Mouse (Mus musculus) right cerebral cortex, adult 2 months (tissue): ENCODE measurements around the gene Ccdc142.
A peak's percentile ranks its signal among the peaks of the same experiment; 100 is the strongest.

Experiments
- DNase-seq, 2 experiments: peaks; one replicate each; pipeline ENCODE4 v3.0.0; 2021 to 2022; ENCODE audit warnings: low spot score in 2 of 2

Gene Ccdc142

DNA sequence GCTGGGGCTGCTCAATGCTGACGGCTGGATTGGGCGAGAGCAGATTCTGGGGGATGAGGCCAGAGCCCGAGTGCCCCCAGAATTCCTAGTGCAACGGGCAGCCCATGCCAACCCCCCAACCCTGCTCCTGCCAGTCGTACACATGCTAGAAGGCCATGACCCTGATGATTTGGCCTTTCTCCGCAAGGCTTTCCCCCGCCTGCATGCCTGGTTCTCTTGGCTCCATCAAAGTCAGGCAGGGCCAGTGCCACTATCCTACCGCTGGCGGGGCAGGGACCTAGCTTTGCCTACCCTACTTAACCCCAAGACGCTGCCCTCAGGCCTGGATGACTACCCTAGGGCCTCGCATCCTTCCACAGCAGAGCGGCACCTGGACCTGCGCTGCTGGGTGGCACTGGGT, 16.2 kb downstream of the Ccdc142 start:
- DNase-seq, result no peak

DNA sequence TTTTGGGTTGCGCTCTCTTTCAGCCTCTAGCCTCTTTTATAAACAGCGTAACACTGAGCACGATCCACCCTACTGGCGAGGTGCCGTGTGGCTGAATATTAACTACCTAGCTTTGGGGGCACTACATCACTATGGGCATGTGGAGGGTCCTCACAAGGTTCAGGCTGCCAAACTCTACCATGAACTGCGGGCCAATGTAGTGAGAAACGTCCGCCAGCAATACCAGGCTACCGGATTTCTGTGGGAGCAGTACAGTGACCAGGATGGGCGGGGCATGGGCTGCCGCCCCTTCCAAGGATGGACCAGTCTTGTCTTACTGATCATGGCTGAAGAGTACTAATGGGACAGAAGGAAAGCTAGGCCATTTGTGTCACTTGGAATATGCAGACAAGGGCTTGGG, 17.0 kb downstream of the Ccdc142 start:
- DNase-seq, result no peak

DNA sequence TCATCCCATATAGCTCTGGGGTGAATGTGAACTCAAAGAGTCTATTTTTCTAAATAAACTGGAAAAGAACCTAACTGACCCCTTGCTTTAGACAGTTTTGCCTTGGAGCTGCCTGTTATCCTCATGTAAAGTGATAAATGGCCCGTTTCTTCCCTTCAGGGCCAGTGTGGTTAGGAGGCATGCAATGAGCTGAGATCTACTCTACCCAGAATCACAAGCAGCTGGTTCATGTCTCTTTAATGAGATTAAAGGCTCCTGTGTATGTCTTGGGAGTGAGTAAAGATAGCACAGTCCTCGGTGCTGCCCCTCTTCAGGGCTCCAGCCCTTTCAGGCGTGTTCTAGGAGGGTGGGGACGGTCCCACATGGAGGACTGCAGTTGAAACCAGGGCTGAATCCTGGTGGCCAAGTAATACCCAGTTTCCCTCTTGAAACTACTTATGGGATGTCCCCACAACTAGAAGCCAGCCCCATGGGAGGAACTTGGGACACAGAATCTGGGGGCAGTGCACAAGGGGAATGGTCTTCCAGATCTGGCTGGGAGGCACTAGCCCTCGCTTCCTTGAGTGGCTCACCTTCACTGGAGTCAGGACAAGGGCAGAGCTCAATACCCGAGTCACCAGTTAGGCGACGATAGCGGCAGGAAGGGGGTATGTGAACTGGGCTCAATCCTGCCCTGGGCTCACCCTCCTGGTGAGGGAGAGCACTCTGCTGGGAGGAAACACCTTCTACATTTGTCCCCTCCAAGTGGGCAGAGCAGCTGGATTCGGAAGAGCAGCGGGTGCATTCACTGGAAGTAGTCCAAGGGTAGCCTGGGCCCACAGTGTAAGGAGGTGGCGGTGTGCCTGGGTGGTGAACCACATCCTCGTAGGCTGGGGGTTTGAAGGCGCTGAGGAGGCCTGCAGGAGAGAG, 17.7 kb downstream of the Ccdc142 start:
- no peak for DNase-seq

GRCm38 (mm10) chr6:83119734-83120051, 18.3 kb downstream of the Ccdc142 start:
- DNase-seq, result no peak

DNA sequence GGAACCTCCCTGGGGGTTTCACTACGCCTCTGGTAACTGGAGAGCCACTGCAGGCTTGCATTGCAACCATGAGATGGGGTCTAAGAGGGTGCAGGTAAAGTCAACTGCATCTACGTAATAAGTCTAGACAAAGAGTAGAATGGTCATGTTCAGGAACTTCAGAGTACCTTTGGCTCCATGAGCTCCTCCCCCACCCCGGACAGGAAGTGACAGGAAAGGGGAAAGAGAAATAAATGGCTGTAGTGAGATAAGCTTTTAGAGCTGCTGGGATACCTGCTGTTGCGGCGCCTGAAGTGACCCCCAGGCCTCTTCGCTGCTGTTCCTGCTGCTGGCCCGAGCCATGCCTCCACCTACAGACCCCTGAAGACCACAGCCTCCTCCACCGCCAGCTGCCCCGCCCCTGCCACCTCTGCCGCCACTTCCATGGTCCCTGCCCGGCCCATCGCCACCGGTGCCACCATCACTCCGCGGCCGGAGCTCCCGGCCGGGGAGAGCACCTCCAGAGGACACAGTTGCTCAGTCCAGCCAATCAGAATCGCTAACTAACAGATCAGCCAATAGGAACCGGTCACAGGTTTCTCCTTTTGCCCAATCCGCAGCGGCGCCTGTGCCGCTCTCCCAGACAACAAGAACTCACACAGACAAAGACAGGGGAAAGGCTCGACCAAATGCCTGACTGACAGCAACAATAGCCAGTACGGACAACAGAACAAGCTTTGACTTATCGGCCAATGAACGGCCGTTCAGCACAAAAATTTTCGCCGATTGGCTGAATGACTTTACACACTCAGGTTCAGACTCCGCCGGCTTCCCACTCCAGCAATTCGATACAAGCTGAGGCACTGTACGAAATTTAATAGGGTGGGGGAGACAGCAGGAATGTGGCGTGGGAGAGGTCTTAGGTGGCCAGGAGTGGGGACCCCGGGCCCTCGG, 19.8 kb downstream of the Ccdc142 start, which contains the start of gene Wbp1:
Gene Wbp1 (minus strand): TSS at position 630 of the 933 bp plus-strand sequence.
- peak; percentile 97 for DNase-seq

GRCm38 (mm10) chr6:83121863-83122710, 20.7 kb downstream of the Ccdc142 start:
- DNase-seq, result peak; percentile 11 to 29

GRCm38 (mm10) chr6:83122961-83123360, 21.6 kb downstream of the Ccdc142 start:
- DNase-seq, result no peak

GRCm38 (mm10) chr6:83124851-83125312, 23.5 kb downstream of the Ccdc142 start:
- DNase-seq, result peak; percentile 89 to 90

DNA sequence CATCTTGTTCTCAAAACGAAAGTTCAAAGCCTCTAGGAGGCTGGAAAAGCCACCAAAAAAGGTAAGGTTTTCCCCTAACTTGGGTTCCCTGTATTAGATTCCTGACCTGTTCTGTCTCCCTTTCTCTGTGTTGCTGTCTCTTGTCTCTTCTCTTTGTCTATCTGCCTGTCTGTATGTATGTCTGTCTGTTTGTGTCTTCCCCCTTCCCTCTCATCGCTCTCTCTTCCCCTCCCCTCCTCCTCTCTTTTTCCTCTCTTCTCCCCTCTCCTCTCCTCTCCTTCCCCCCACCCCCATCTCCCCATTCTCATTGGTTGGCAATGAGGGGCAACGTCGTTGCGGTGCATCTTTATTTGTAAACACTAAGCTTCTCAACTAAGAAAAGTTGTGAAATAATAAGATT, 23.9 kb downstream of the Ccdc142 start, which contains the start of gene Ino80b:
Gene Ino80b (minus strand): TSS at position 101 of the 400 bp plus-strand sequence.
- no peak for DNase-seq

GRCm38 (mm10) chr6:83127419-83127818, 26.0 kb downstream of the Ccdc142 start:
- no peak for DNase-seq

DNA sequence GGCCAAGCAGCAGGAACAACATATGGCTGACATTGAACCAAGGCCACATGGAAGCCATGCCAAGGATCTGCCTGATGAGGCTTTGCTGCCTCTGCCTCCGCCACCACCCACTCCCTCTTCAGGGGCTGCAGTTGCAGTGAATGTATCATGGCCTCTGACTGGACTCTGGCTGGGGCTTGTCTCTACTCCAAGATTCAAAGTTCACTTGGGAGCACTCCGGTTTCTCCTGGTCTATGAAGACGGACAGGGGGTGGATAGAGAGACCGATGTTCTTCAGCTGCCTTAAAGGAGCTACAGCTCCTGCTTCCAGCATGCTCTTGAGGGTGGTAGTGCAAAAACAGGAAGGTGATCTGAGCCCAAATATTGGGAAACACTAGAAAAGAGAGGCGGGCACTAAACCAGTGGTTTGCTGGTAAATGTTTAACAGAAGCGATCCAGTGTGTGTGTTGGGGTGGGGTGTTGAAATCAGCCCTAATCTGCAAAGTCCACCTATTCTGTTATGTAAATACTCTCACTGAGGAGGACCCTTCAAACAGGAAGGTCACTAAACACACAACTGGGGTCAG, 30.2 kb downstream of the Ccdc142 start:
- no peak for DNase-seq

DNA sequence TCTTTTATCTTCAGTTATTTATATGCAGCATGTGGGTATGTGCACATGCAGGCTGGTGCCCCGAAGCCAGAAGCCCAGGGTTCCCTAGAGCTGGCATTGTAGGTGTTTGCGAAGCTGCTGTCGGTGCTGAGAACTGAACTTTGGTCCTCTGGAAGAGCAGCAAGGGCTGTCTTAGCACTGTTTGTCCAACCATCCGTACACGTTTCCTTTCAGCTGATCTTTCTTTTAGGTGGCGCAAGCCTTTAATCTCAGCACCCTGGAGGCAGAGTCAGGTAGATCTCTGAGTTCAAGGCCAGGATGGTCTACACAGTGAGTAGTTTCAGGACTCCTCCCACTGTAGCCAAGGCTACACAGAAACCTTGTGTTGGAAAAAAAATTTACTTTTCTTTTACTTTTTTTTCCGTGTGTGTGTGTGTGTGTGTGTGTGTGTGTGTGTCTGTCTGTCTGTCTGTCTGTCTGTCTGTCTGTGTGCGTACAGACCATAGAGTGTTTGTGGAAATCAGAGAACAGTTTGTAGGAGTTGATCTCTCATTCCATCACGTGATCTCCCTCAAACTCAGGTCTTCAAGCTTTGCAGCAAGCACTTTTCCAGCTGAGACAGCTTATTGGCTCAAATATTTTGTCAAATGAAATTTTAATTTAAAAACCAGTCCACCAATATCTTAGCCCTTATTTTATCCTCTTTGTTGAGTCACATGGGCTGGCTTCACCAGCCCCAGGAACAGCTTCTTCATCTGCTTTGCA, 30.9 kb downstream of the Ccdc142 start:
- DNase-seq, result no peak

DNA sequence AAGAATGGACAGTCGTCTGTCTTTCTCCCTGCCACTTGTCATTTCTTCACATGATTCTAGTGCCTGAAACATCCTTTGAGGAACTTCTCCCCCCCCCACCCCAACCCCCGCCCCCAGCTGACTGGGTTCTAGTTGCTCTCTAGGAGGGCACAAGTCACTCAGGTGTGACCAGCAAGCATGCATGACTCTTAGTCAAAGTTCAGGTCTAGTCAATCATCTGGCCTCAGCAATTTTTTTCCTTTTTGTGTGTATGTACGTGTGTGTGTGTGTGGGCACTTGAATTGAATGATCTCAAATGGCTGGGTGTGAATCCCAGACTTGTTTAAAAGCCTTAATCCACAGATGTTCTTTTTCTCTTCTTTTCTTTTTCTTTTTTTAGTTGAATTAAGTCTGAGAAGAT, 32.8 kb downstream of the Ccdc142 start:
- no peak for DNase-seq

GRCm38 (mm10) chr6:83134951-83135513, 33.6 kb downstream of the Ccdc142 start, which contains the start of gene Rtkn:
Rtkn (plus strand) TSS chr6:83135463.
- DNase-seq, result no peak

DNA sequence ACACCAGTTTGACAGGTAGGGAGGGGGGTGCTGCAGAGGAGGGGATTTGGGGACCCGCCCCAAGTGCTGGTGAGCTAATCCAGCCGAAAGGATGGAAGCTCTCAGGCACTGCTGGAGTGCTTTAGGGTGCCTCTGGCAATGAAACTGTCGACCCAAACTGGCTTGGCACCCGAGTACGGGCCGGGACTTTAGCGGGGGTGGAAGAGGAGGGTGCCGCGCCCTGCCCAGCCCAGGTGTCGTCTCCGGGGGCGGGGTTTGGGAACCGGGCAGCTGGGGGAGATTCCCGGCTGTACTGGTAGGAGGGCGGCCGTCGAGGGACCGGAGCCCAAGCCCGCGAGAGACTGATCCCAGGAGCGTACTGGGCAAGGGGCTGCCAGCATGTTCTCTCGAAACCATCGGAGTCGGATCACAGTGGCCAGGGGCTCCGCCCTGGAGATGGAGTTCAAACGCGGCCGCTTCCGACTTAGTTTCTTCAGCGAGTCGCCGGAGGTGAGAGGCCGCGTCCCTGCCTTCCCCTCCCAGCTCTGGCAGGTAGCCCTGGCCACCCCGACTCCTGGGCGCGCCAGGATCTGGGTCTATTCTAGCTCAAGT, 34.3 kb downstream of the Ccdc142 start:
- DNase-seq, result no peak

- DNase-seq, result no peak
These were observed 35.0 kb downstream of the Ccdc142 start for GRCm38 (mm10) chr6:83136291-83136880.

DNA sequence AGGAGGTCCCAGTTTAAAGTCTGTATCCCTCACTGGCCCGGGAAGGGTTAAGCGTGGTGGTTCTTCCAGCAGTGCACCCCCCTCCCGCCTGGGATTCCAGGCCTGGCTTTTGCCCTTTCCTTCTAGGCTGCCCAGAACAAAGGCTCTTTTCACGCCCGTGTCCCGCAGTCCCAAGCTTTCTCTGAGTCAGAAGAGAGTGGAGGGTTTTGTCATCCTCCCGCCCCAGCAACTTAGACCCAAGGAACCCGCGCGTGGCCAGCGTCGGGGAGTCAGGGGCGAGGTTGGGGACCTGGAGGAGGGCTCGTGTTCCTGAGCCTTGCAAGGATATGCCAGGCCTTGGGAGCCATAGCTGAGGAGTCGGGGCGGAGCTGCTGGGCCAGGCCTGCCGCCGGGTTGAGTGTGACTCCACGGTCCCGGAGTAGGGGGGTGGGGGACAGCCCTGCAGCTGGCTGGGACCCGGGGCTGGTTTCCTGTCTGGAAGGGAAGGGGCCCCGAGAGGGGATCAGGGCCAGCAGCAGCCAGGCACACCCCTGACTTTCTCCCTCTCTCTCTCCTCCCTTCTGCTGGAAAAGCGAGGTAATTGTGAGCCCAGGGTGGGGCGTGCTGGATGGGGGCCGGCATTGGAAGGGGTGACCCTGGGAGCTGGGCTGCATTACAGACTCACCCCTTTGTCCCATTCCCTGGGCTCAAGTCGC, 35.6 kb downstream of the Ccdc142 start:
- no peak for DNase-seq

- peak in 1 of 2 experiments; percentile 65 for DNase-seq
These were observed 36.2 kb downstream of the Ccdc142 start for GRCm38 (mm10) chr6:83137576-83137950.

- no peak for DNase-seq
These were observed 36.7 kb downstream of the Ccdc142 start for GRCm38 (mm10) chr6:83138056-83138455.
